Mouse (Mus musculus) embryonic fibroblast, embryonic 13.5 days (primary cell): ENCODE results near the gene Kcnk2. TPM values are rescaled to one million over a fixed set of nuclear protein-coding genes. Genes with fewer than 3 reads are reported as not detected.

Experiments
- H3K27ac ChIP-seq: 2 replicates; pipeline ENCODE4 v1.5.1; 2012; ENCODE audit warnings: low read length, control low read depth, inconsistent platforms; ENCODE audit not compliant: insufficient read depth
- H3K4me1 ChIP-seq: 2 replicates; pipeline ENCODE4 v1.6.1; 2011; ENCODE audit warnings: low read length; ENCODE audit not compliant: control insufficient read depth, insufficient read depth
- H3K4me3 ChIP-seq: 2 replicates; pipeline ENCODE4 v1.5.1; 2011; ENCODE audit warnings: mild to moderate bottlenecking, control low read depth, low read length; ENCODE audit not compliant: insufficient read depth
- CTCF ChIP-seq: IDR thresholded peaks from 2 replicates; pipeline ENCODE4 v1.5.1; 2011; ENCODE audit warnings: mild to moderate bottlenecking, control low read depth, low read length, moderate library complexity, borderline replicate concordance; ENCODE audit not compliant: insufficient read depth
- POLR2A ChIP-seq: IDR thresholded peaks from 2 replicates; pipeline ENCODE4 v1.6.1; 2011; ENCODE audit warnings: low read depth, mild to moderate bottlenecking, control low read depth, low read length, moderate library complexity
- polyA plus RNA-seq: library from polyadenylated mRNA; stranded (reverse); fragments of >200 nt; gene quantifications from 2 replicates; pipeline ENCODE4 v1.2.4, GENCODE M21; 2011; ENCODE audit warnings: low read depth; ENCODE audit not compliant: missing spikeins, insufficient read length

Gene Kcnk2
- polyA plus RNA-seq, 1 experiment: 35.6 TPM

GRCm38 (mm10) chr1:189227479-189227878, 174.6 kb downstream of the Kcnk2 start:
- H3K4me1 ChIP-seq: peaks cover 4% of the 10 kb centered on the region; the same call in 1 of the 2 replicates
- no peak overlapping the region for H3K4me3 ChIP-seq
- TF ChIP-seq CTCF (no peak), POLR2A (no peak)
- H3K27ac ChIP-seq: no peak overlapping the region

- Histone ChIP-seq H3K4me3 (no peak overlapping the region), H3K4me1 (peaks cover 5% of the 10 kb centered on the region), H3K27ac (no peak overlapping the region)
- TF ChIP-seq CTCF (no peak), POLR2A (no peak)
These were observed 183.0 kb downstream of the Kcnk2 start for GRCm38 (mm10) chr1:189219051-189219450.

- Histone ChIP-seq H3K4me3 (no peak overlapping the region), H3K4me1 (peaks cover 5% of the 10 kb centered on the region), H3K27ac (no peak overlapping the region)
- TF ChIP-seq POLR2A (no peak), CTCF (no peak)
These were observed 184.1 kb downstream of the Kcnk2 start for GRCm38 (mm10) chr1:189217751-189218564.

GRCm38 (mm10) chr1:189215131-189215530, 186.9 kb downstream of the Kcnk2 start:
- TF ChIP-seq CTCF: no peak
- TF ChIP-seq POLR2A: no peak
- Histone ChIP-seq H3K4me1 (peaks cover 5% of the 10 kb centered on the region), H3K27ac (peak overlapping the region; percentile 89), H3K4me3 (no peak overlapping the region)

GRCm38 (mm10) chr1:189214477-189214876, 187.6 kb downstream of the Kcnk2 start:
- H3K4me1 ChIP-seq: peaks cover 5% of the 10 kb centered on the region
- no peak overlapping the region for H3K4me3 ChIP-seq
- TF ChIP-seq CTCF (no peak), POLR2A (no peak)
- H3K27ac ChIP-seq: peak overlapping the region; percentile 89

GRCm38 (mm10) chr1:189209715-189210108, 192.4 kb downstream of the Kcnk2 start:
- peaks cover 2% of the 10 kb centered on the region; the same call in 1 of the 2 replicates for H3K4me1 ChIP-seq
- no peak overlapping the region for H3K4me3 ChIP-seq
- TF ChIP-seq POLR2A: no peak
- TF ChIP-seq CTCF: no peak
- H3K27ac ChIP-seq: no peak overlapping the region

GRCm38 (mm10) chr1:189209029-189209714, 192.9 kb downstream of the Kcnk2 start:
- Histone ChIP-seq H3K4me1 (0 out of 2 replicates have a peak, but pooled peaks cover 1% of the 10 kb centered on the region), H3K4me3 (no peak overlapping the region), H3K27ac (no peak overlapping the region)
- TF ChIP-seq CTCF: no peak
- no peak for TF ChIP-seq POLR2A

- TF ChIP-seq POLR2A: no peak
- Histone ChIP-seq H3K4me3 (no peak overlapping the region), H3K4me1 (no peaks in the 10 kb centered on the region), H3K27ac (no peak overlapping the region)
These were observed 193.5 kb downstream of the Kcnk2 start for GRCm38 (mm10) chr1:189208605-189209004.

GRCm38 (mm10) chr1:189195758-189196157, 206.3 kb downstream of the Kcnk2 start:
- H3K27ac ChIP-seq: no peak overlapping the region
- no peak overlapping the region for H3K4me3 ChIP-seq
- no peaks in the 10 kb centered on the region for H3K4me1 ChIP-seq
- TF ChIP-seq POLR2A: no peak
- no peak for TF ChIP-seq CTCF

- no peak overlapping the region for H3K27ac ChIP-seq
- H3K4me3 ChIP-seq: no peak overlapping the region
- H3K4me1 ChIP-seq: no peaks in the 10 kb centered on the region
- TF ChIP-seq CTCF (no peak), POLR2A (no peak)
These were observed 214.2 kb downstream of the Kcnk2 start for GRCm38 (mm10) chr1:189187737-189188390.

- TF ChIP-seq CTCF: no peak
- TF ChIP-seq POLR2A: no peak
- no peak overlapping the region for H3K27ac ChIP-seq
- no peaks in the 10 kb centered on the region for H3K4me1 ChIP-seq
- no peak overlapping the region for H3K4me3 ChIP-seq
These were observed 216.8 kb downstream of the Kcnk2 start for GRCm38 (mm10) chr1:189185206-189185750.
